Mouse (Mus musculus) olfactory bulb, adult 2 months (tissue): ENCODE measurements around the gene Treml4.

ENCODE experiments used
- CTCF ChIP-seq: fragments of 200-500 bp; IDR thresholded peaks from 2 replicates; pipeline ENCODE4 v1.5.1; 2012; ENCODE audit warnings: low read depth, mild to moderate bottlenecking, low read length, moderate library complexity; ENCODE audit not compliant: insufficient read depth
- POLR2A ChIP-seq: fragments of 200-500 bp; IDR thresholded peaks from 2 replicates; pipeline ENCODE4 v1.6.1; 2012; ENCODE audit warnings: mild to moderate bottlenecking, low read depth, low read length, moderate library complexity; ENCODE audit not compliant: insufficient read depth

DNA sequence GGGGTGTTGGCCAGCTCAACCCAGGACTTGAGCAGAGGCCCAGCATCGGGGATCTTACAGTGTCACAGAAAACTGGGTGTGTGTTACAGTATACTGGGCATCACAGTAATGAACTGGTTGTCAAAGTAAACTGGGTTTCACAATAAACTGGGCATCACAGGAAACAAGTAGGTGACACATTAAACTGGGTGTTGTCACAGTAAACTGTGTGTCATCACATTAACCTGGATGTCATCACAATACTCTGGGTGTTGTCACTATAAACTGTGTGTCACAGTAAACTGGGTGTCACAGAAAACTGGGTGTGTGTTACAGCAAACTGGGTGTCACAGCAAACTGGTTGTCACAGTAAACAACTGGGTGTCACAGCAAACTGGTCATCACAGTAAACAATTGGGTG lies 48.7 kb upstream of the Treml4 start:
- TF ChIP-seq POLR2A (no peak), CTCF (no peak)
